Mouse (Mus musculus) heart, adult 2 months (tissue): ENCODE results near the gene Nhsl2. TPM values are rescaled to one million over a fixed set of nuclear protein-coding genes. Genes with fewer than 3 reads are reported as not detected.

Experiments used
- DNase-seq, 2 experiments: peaks; one replicate each; pipeline ENCODE4 v3.0.0; 2021
- H3K27ac ChIP-seq: fragments of 200-600 bp; 2 replicates; pipeline ENCODE4 v1.8.1; 2022
- H3K27me3 ChIP-seq: fragments of 200-500 bp; 2 replicates; pipeline ENCODE4 v1.6.1; 2012; ENCODE audit warnings: mild to moderate bottlenecking, low read length, inconsistent platforms, mixed read lengths; ENCODE audit not compliant: control insufficient read depth, insufficient read depth
- H3K36me3 ChIP-seq: fragments of 200-500 bp; 2 replicates; pipeline ENCODE4 v1.6.1; 2012; ENCODE audit warnings: low read length, inconsistent platforms; ENCODE audit not compliant: control insufficient read depth, insufficient read depth
- H3K4me1 ChIP-seq: fragments of 200-500 bp; 2 replicates; pipeline ENCODE4 v1.6.1; 2011; ENCODE audit warnings: low read length; ENCODE audit not compliant: control insufficient read depth, insufficient read depth
- H3K4me3 ChIP-seq: fragments of 200-600 bp; 2 replicates; pipeline ENCODE4 v1.8.1; 2022
- H3K79me2 ChIP-seq: fragments of 200-500 bp; replicated peaks from 2 replicates; pipeline ENCODE4 v1.6.1; 2012; ENCODE audit warnings: mild to moderate bottlenecking, inconsistent platforms, low read length, moderate library complexity, mixed read lengths; ENCODE audit not compliant: control insufficient read depth, insufficient read depth
- H3K9ac ChIP-seq: fragments of 200-500 bp; 2 replicates; pipeline ENCODE4 v1.6.1; 2012; ENCODE audit warnings: low read depth, mild to moderate bottlenecking, control low read depth, inconsistent platforms, low read length, mixed read lengths
- CTCF ChIP-seq: fragments of 200-600 bp; IDR thresholded peaks from 2 replicates; pipeline ENCODE4 v1.8.1; 2022; ENCODE audit warnings: antibody characterized with exemption, mild to moderate bottlenecking, moderate library complexity
- EP300 ChIP-seq: fragments of 200-500 bp; IDR thresholded peaks from 2 replicates; pipeline ENCODE4 v1.6.1; 2011; ENCODE audit warnings: low read depth, low read length, control low read depth; ENCODE audit not compliant: insufficient read depth
- POLR2A ChIP-seq: fragments of 200-500 bp; IDR thresholded peaks from 2 replicates; pipeline ENCODE4 v1.6.1; 2011; ENCODE audit warnings: mild to moderate bottlenecking, low read depth, low read length, control low read depth; ENCODE audit not compliant: insufficient read depth
- WGBS: fragments of 180-500 bp; shearing (Covaris S2); methylation state at CpG from one replicate; pipeline ENCODE4 v1.1.7; 2018; 5-methylcytosine and 5-hydroxymethylcytosine counted together
- intact Hi-C: fragments of 180-260 bp; cut with DNase I; formaldehyde crosslinking; loops from one replicate; pipeline ENCODE4 v1.15.1; 2025
- polyA plus RNA-seq: library from polyadenylated mRNA; depleted of rRNA; stranded (reverse); fragments of >200 nt; gene quantifications from 2 replicates; pipeline ENCODE4 v1.2.3, GENCODE M21; 2012
- total RNA-seq, 2 experiments: library from RNA; stranded (reverse); gene quantifications; 2 replicates each; pipeline ENCODE4 v1.2.3; 2021

Gene Nhsl2
- total and polyA plus RNA-seq, 3 experiments = 1.4 to 4.2 (median 3.6) TPM

DNA sequence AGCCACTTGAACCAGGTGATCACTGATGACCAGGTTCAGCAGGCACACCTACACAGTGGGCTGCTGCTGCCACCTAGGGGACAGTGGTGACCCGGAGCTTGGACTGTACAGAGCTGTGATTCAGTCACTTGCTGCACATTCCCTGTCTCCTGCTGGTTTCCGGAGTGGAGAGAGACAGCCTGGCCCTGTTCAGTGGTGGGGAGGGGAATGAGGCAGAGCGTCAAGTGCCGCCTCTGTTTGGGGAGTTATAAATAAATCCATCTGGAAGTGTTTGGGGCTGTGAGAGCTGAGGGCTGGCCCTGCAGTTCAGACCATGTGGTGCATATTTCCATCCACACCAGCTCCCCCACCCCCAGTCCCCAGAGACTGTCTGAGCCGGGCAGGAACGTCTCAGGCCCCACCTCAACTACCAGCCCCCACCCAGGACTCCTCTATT lies 93.3 kb downstream of the Nhsl2 start:
- TF ChIP-seq POLR2A (no peak), CTCF (peak; percentile 83), EP300 (0 out of 2 replicates have a peak, but pooled peaks have one; percentile 46)
- no peak overlapping the region for H3K27ac ChIP-seq

GRCm38 (mm10) chrX:101943743-101944142 lies 94.6 kb downstream of the Nhsl2 start:
- intact Hi-C loops = loop anchor here (2.0 to 5.0 kb wide), 2 partner anchors 137 to 151 kb away; partner anchors contain the start of genes 8030474K03Rik and Gm4779
- 51% methylated on average over 2 of the region's 2 CpGs for WGBS
- DNase-seq = no peak
- no peak overlapping the region for H3K4me3 ChIP-seq
- H3K27ac ChIP-seq = no peak overlapping the region
- no peaks in the 10 kb centered on the region for H3K36me3 ChIP-seq
- TF ChIP-seq POLR2A (no peak), CTCF (no peak), EP300 (no peak)
- no peaks in the 10 kb centered on the region for H3K79me2 ChIP-seq
- no peak overlapping the region for H3K9ac ChIP-seq
- no peaks in the 10 kb centered on the region for H3K27me3 ChIP-seq
- H3K4me1 ChIP-seq = peaks cover 2% of the 10 kb centered on the region

More for the DNA sequence above, 93.3 kb downstream of the Nhsl2 start:
- intact Hi-C loops = loop anchor here (2.0 to 5.0 kb wide), 2 partner anchors 136 to 150 kb away; partner anchors contain the start of genes 8030474K03Rik and Gm4779
- peaks cover 2% of the 10 kb centered on the region for H3K4me1 ChIP-seq
- 7% methylated on average over 6 of the region's 6 CpGs for WGBS
- H3K9ac ChIP-seq = no peak overlapping the region
- peak; percentile 68 to 72 for DNase-seq
- no peak overlapping the region for H3K4me3 ChIP-seq
- no peaks in the 10 kb centered on the region for H3K36me3 ChIP-seq
- no peaks in the 10 kb centered on the region for H3K79me2 ChIP-seq
- no peaks in the 10 kb centered on the region for H3K27me3 ChIP-seq

DNA sequence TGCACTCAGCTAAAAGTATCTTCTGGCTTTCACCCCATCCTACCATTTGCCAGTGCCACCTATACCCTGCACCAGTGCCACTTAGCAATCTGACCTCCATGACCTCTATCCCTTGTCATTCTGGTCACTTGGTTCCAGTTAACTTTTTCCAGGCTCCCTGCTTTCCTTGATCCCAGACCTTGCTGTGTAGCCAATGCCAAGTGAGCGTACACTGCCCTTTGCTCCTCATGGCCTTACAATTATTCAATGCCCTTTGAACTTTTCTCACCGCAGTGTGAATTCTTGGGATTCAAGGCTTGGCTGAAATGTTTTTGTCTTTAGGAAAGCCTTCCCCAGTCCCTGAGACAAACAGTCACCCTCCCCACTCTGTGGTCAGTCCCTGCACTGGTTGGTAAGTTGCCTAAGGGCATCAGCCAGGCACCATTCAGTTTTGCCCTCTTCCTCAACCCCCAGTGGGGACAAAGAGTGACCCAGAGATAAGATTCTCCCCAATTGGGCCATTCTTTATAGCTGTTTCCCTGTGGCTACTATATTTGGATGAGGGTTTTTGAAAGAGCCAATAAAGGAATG lies 95.7 kb downstream of the Nhsl2 start:
- DNase-seq = no peak
- H3K4me3 ChIP-seq = no peak overlapping the region
- no peak overlapping the region for H3K27ac ChIP-seq
- 87% methylated on average over 2 of the region's 2 CpGs for WGBS
- peaks cover 2% of the 10 kb centered on the region for H3K4me1 ChIP-seq
- H3K27me3 ChIP-seq = no peaks in the 10 kb centered on the region
- H3K79me2 ChIP-seq = no peaks in the 10 kb centered on the region
- H3K9ac ChIP-seq = no peak overlapping the region
- no peak for TF ChIP-seq POLR2A
- no peak for TF ChIP-seq EP300
- H3K36me3 ChIP-seq = no peaks in the 10 kb centered on the region
- intact Hi-C loops = loop anchor here (5.0 kb wide), 1 partner anchor 153 kb away; the partner anchor contains the start of genes 8030474K03Rik and Gm4779

- no peaks in the 10 kb centered on the region for H3K36me3 ChIP-seq
- no peak overlapping the region for H3K9ac ChIP-seq
- WGBS = 89% methylated on average over 6 of the region's 6 CpGs
- no peak overlapping the region for H3K4me3 ChIP-seq
- TF ChIP-seq CTCF (no peak), EP300 (no peak), POLR2A (no peak)
- no peaks in the 10 kb centered on the region for H3K27me3 ChIP-seq
- H3K27ac ChIP-seq = no peak overlapping the region
- no peaks in the 10 kb centered on the region for H3K79me2 ChIP-seq
- H3K4me1 ChIP-seq = peaks cover 5% of the 10 kb centered on the region; the same call in 1 of the 2 replicates
- no peak for DNase-seq
- intact Hi-C loops = loop anchor here (5.0 kb wide), 1 partner anchor 235 kb away; the partner anchor contains the start of gene Rps4x
Observed at GRCm38 (mm10) chrX:101952436-101952835, 103.3 kb downstream of the Nhsl2 start.

GRCm38 (mm10) chrX:101953256-101953655 lies 104.1 kb downstream of the Nhsl2 start:
- no peaks in the 10 kb centered on the region for H3K79me2 ChIP-seq
- DNase-seq = no peak
- no peak overlapping the region for H3K27ac ChIP-seq
- no peak overlapping the region for H3K4me3 ChIP-seq
- 93% methylated on average over 2 of the region's 2 CpGs for WGBS
- H3K9ac ChIP-seq = no peak overlapping the region
- no peaks in the 10 kb centered on the region for H3K27me3 ChIP-seq
- H3K4me1 ChIP-seq = peaks cover 5% of the 10 kb centered on the region; the same call in 1 of the 2 replicates
- TF ChIP-seq POLR2A = no peak
- no peak for TF ChIP-seq CTCF
- TF ChIP-seq EP300 = no peak
- intact Hi-C loops = loop anchor here (5.0 kb wide), 1 partner anchor 234 kb away; the partner anchor contains the start of gene Rps4x
- H3K36me3 ChIP-seq = no peaks in the 10 kb centered on the region
